Mouse (Mus musculus): ENCODE results near the gene Dnttip1. TPM values are rescaled to one million over a fixed set of nuclear protein-coding genes. Genes with fewer than 3 reads are reported as not detected.

Dnttip1 gene
- polyA plus RNA-seq, 1 experiment from 2014 or later = 85.1 TPM

Other genes starting within 250 kb of the Dnttip1 start
- 34.8 and 38.1 TPM in 2 replicates for gene Pigt, start 248.5 kb upstream of the Dnttip1 start, polyA plus RNA-seq (2016; fragmentation: Nextera tagmentation; extraction: Ambion mirVana)
- 59.8 and 62.7 TPM in 2 replicates for gene Wfdc2, start 183.6 kb upstream of the Dnttip1 start, polyA plus RNA-seq (2016; fragmentation: Nextera tagmentation; extraction: Ambion mirVana)
- gene Spint3, start 172.5 kb upstream of the Dnttip1 start, polyA plus RNA-seq (2016; fragmentation: Nextera tagmentation; extraction: Ambion mirVana) = not detected in 2 replicates
- gene Wfdc6a, start 160.5 kb upstream of the Dnttip1 start, polyA plus RNA-seq (2016; fragmentation: Nextera tagmentation; extraction: Ambion mirVana) = not detected in 2 replicates
- gene Eppin, start 152.4 kb upstream of the Dnttip1 start, polyA plus RNA-seq (2016; fragmentation: Nextera tagmentation; extraction: Ambion mirVana) = not detected in 2 replicates
- gene Wfdc6b, start 132.5 kb upstream of the Dnttip1 start, polyA plus RNA-seq (2016; fragmentation: Nextera tagmentation; extraction: Ambion mirVana) = not detected in 2 replicates
- not detected in 2 replicates for gene Wfdc8, start 132.4 kb upstream of the Dnttip1 start, polyA plus RNA-seq (2016; fragmentation: Nextera tagmentation; extraction: Ambion mirVana)
- not detected in 2 replicates for gene Wfdc16, start 107.2 kb upstream of the Dnttip1 start, polyA plus RNA-seq (2016; fragmentation: Nextera tagmentation; extraction: Ambion mirVana)
- gene Wfdc10, start 89.9 kb upstream of the Dnttip1 start, polyA plus RNA-seq (2016; fragmentation: Nextera tagmentation; extraction: Ambion mirVana) = not detected in 2 replicates
- not detected in 2 replicates for gene Wfdc9, start 89.4 kb upstream of the Dnttip1 start, polyA plus RNA-seq (2016; fragmentation: Nextera tagmentation; extraction: Ambion mirVana)
- not detected in 2 replicates for gene Wfdc11, start 71.9 kb upstream of the Dnttip1 start, polyA plus RNA-seq (2016; fragmentation: Nextera tagmentation; extraction: Ambion mirVana)
- gene Wfdc13, start 60.9 kb upstream of the Dnttip1 start, polyA plus RNA-seq (2016; fragmentation: Nextera tagmentation; extraction: Ambion mirVana) = 0.14 TPM in 1 of 2 replicates, not detected in the other
- gene Spint4, start 47.5 kb upstream of the Dnttip1 start, polyA plus RNA-seq (2016; fragmentation: Nextera tagmentation; extraction: Ambion mirVana) = not detected in 2 replicates
- not detected in 2 replicates for gene Spint5, start 30.7 kb upstream of the Dnttip1 start, polyA plus RNA-seq (2016; fragmentation: Nextera tagmentation; extraction: Ambion mirVana)
- 0.87 and 0.95 TPM in 2 replicates for gene Wfdc3, start 52 bp upstream of the Dnttip1 start, polyA plus RNA-seq (2016; fragmentation: Nextera tagmentation; extraction: Ambion mirVana)
- gene Ube2c, start 23.9 kb downstream of the Dnttip1 start, polyA plus RNA-seq (2016; fragmentation: Nextera tagmentation; extraction: Ambion mirVana) = 571 and 605 TPM in 2 replicates
- gene Tnnc2, start 34.0 kb downstream of the Dnttip1 start, polyA plus RNA-seq (2016; fragmentation: Nextera tagmentation; extraction: Ambion mirVana) = not detected in 2 replicates
- gene Snx21, start 39.8 kb downstream of the Dnttip1 start, polyA plus RNA-seq (2016; fragmentation: Nextera tagmentation; extraction: Ambion mirVana) = 10.7 and 11.9 TPM in 2 replicates
- gene Acot8, start 58.9 kb downstream of the Dnttip1 start, polyA plus RNA-seq (2016; fragmentation: Nextera tagmentation; extraction: Ambion mirVana) = 13.9 and 15.8 TPM in 2 replicates
- 8.5 and 8.6 TPM in 2 replicates for gene Zswim3, start 59.1 kb downstream of the Dnttip1 start, polyA plus RNA-seq (2016; fragmentation: Nextera tagmentation; extraction: Ambion mirVana)
- gene Zswim1, start 76.7 kb downstream of the Dnttip1 start, polyA plus RNA-seq (2016; fragmentation: Nextera tagmentation; extraction: Ambion mirVana) = 24.2 and 27.1 TPM in 2 replicates
- not detected in 2 replicates for gene Spata25, start 82.6 kb downstream of the Dnttip1 start, polyA plus RNA-seq (2016; fragmentation: Nextera tagmentation; extraction: Ambion mirVana)
- 95.8 and 100 TPM in 2 replicates for gene Ctsa, start 86.9 kb downstream of the Dnttip1 start, polyA plus RNA-seq (2016; fragmentation: Nextera tagmentation; extraction: Ambion mirVana)
- gene Neurl2, start 87.5 kb downstream of the Dnttip1 start, polyA plus RNA-seq (2016; fragmentation: Nextera tagmentation; extraction: Ambion mirVana) = 4.8 and 5.4 TPM in 2 replicates
- gene Pltp, start 111.7 kb downstream of the Dnttip1 start, polyA plus RNA-seq (2016; fragmentation: Nextera tagmentation; extraction: Ambion mirVana) = 36.7 and 40.7 TPM in 2 replicates
- 77.2 and 81.2 TPM in 2 replicates for gene Pcif1, start 133.3 kb downstream of the Dnttip1 start, polyA plus RNA-seq (2016; fragmentation: Nextera tagmentation; extraction: Ambion mirVana)
- 17.4 and 18.2 TPM in 2 replicates for gene Zfp335, start 165.8 kb downstream of the Dnttip1 start, polyA plus RNA-seq (2016; fragmentation: Nextera tagmentation; extraction: Ambion mirVana)
- gene Mmp9, start 194.8 kb downstream of the Dnttip1 start, polyA plus RNA-seq (2016; fragmentation: Nextera tagmentation; extraction: Ambion mirVana) = 0.28 and 0.77 TPM in 2 replicates
- gene Slc12a5, start 214.8 kb downstream of the Dnttip1 start, polyA plus RNA-seq (2016; fragmentation: Nextera tagmentation; extraction: Ambion mirVana) = 1.5 and 1.7 TPM in 2 replicates